Mouse (Mus musculus) cerebellum, adult 18-20 months (tissue): ENCODE results near the gene Ascc2.
"Not testable (repeated sequence)": the region's sequence is repeated elsewhere in the genome, so short reads cannot be mapped to it uniquely, and the experiment has no call there.

Source experiments
- DNase-seq, 2 experiments: peaks; one replicate each; pipeline ENCODE4 v3.0.0; 2021

Ascc2 gene

GRCm38 (mm10) chr11:4685071-4685470 lies 47.5 kb downstream of the Ascc2 start:
- no peak for DNase-seq

GRCm38 (mm10) chr11:4685510-4685909 lies 48.0 kb downstream of the Ascc2 start:
- no peak for DNase-seq

- no peak for DNase-seq
Observed at GRCm38 (mm10) chr11:4687027-4687426, 49.5 kb downstream of the Ascc2 start.

GRCm38 (mm10) chr11:4687874-4688273 lies 50.3 kb downstream of the Ascc2 start:
- no peak for DNase-seq

- DNase-seq = no peak
Observed at GRCm38 (mm10) chr11:4688632-4689380, 51.3 kb downstream of the Ascc2 start.

GRCm38 (mm10) chr11:4690353-4690752 lies 52.8 kb downstream of the Ascc2 start:
- no peak for DNase-seq

GRCm38 (mm10) chr11:4691213-4691612 lies 53.7 kb downstream of the Ascc2 start:
- DNase-seq = peak in 1 of 2 experiments; percentile 14

GRCm38 (mm10) chr11:4692162-4692561 lies 54.6 kb downstream of the Ascc2 start:
- DNase-seq = no peak

- no peak for DNase-seq
Observed at GRCm38 (mm10) chr11:4697043-4697983, 59.8 kb downstream of the Ascc2 start.

GRCm38 (mm10) chr11:4700726-4701125 lies 63.2 kb downstream of the Ascc2 start:
- DNase-seq = no peak

- DNase-seq = no peak
Observed at GRCm38 (mm10) chr11:4703688-4704071, 66.1 kb downstream of the Ascc2 start.

- DNase-seq = peak; percentile 93 to 95
Observed at GRCm38 (mm10) chr11:4704072-4704964, 66.8 kb downstream of the Ascc2 start, which contains the start of the genes Uqcr10 and Zmat5. Gene Uqcr10, minus strand, starts transcription at chr11:4704342. Gene Zmat5, plus strand, starts transcription at chr11:4704678.

- DNase-seq = no peak
Observed at GRCm38 (mm10) chr11:4705178-4705577, 67.6 kb downstream of the Ascc2 start.

- not testable (repeated sequence) for DNase-seq
Observed at GRCm38 (mm10) chr11:4710188-4710587, 72.6 kb downstream of the Ascc2 start.

GRCm38 (mm10) chr11:4712822-4713221 lies 75.3 kb downstream of the Ascc2 start:
- DNase-seq = no peak

GRCm38 (mm10) chr11:4714727-4715126 lies 77.2 kb downstream of the Ascc2 start:
- no peak for DNase-seq

- DNase-seq = no peak
Observed at GRCm38 (mm10) chr11:4715596-4715995, 78.0 kb downstream of the Ascc2 start.

GRCm38 (mm10) chr11:4716530-4717236 lies 79.1 kb downstream of the Ascc2 start:
- DNase-seq = no peak

GRCm38 (mm10) chr11:4718548-4718947 lies 81.0 kb downstream of the Ascc2 start:
- peak in 1 of 2 experiments; percentile 39 for DNase-seq

- no peak for DNase-seq
Observed at GRCm38 (mm10) chr11:4719961-4720360, 82.4 kb downstream of the Ascc2 start.

GRCm38 (mm10) chr11:4720393-4720792 lies 82.8 kb downstream of the Ascc2 start:
- no peak for DNase-seq
